Mouse (Mus musculus) heart, embryonic 10.5 days (tissue): ENCODE data around the gene Fam184a. TPM values are rescaled to one million over a fixed set of nuclear protein-coding genes. Genes with fewer than 3 reads are reported as not detected.

Source experiments
- DNase-seq: peaks from one replicate; pipeline ENCODE4 v3.0.0-alpha.2; 2017; ENCODE audit warnings: low spot score
- H3K27ac ChIP-seq: fragments of 300-500 bp; sonication (generic); 2 replicates; pipeline ENCODE4 v1.5.1; 2016; ENCODE audit warnings: mild to moderate bottlenecking
- H3K27me3 ChIP-seq: fragments of 300-500 bp; sonication (generic); 2 replicates; pipeline ENCODE4 v1.6.1; 2016; ENCODE audit warnings: mild to moderate bottlenecking; ENCODE audit not compliant: poor library complexity, insufficient read depth, severe bottlenecking
- H3K36me3 ChIP-seq: fragments of 300-500 bp; sonication (generic); 2 replicates; pipeline ENCODE4 v1.6.1; 2016; ENCODE audit warnings: mild to moderate bottlenecking, moderate library complexity
- H3K4me1 ChIP-seq: fragments of 300-500 bp; sonication (generic); 2 replicates; pipeline ENCODE4 v1.6.1; 2016; ENCODE audit warnings: mild to moderate bottlenecking
- H3K4me3 ChIP-seq: fragments of 300-500 bp; sonication (generic); 2 replicates; pipeline ENCODE4 v1.5.1; 2016; ENCODE audit warnings: mild to moderate bottlenecking, moderate library complexity
- H3K9me3 ChIP-seq: fragments of 300-500 bp; sonication (generic); 2 replicates; pipeline ENCODE4 v1.6.1; 2016; ENCODE audit warnings: mild to moderate bottlenecking, moderate library complexity
- WGBS: fragments of 180-500 bp; shearing (Covaris S2); methylation state at CpG from one replicate; pipeline ENCODE4 v1.1.7; 2016; 5-methylcytosine and 5-hydroxymethylcytosine counted together
- polyA plus RNA-seq: library from polyadenylated mRNA; unstranded; fragments of >200 nt; fragmentation: Nextera tagmentation; extraction: Ambion mirVana; gene quantifications from 2 replicates; pipeline ENCODE4 v1.2.1, GENCODE M21; 2016

The Fam184a gene
- 2.6 and 3.5 TPM in 2 replicates for polyA plus RNA-seq

- WGBS, result 5% methylated on average over 57 of the region's 71 CpGs
- Histone ChIP-seq H3K27ac (peak within 1 kb of the TSS; percentile 86), H3K4me1 (peaks cover 7% of the 10 kb centered on the region; the same call in 1 of the 2 replicates), H3K4me3 (peak within 1 kb of the TSS; percentile 89), H3K27me3 (peaks cover 26% of the 10 kb centered on the region), H3K9me3 (no peaks in the 10 kb centered on the region; the same call in 1 of the 2 replicates), H3K36me3 (no peaks in the 10 kb centered on the region)
- peak; percentile 77 for DNase-seq
These were observed at the start of gene Fam184a for GRCm38 (mm10) chr10:53750955-53751652. Fam184a (minus strand) TSS chr10:53751123.

GRCm38 (mm10) chr10:53796258-53796581 is 45.3 kb upstream of the Fam184a start:
- Histone ChIP-seq H3K4me1 (no peaks in the 10 kb centered on the region), H3K4me3 (no peak overlapping the region), H3K9me3 (no peaks in the 10 kb centered on the region), H3K27me3 (no peaks in the 10 kb centered on the region), H3K27ac (no peak overlapping the region), H3K36me3 (no peaks in the 10 kb centered on the region)
- 81% methylated on average over 1 of the region's 1 CpGs for WGBS
- no peak for DNase-seq

DNA sequence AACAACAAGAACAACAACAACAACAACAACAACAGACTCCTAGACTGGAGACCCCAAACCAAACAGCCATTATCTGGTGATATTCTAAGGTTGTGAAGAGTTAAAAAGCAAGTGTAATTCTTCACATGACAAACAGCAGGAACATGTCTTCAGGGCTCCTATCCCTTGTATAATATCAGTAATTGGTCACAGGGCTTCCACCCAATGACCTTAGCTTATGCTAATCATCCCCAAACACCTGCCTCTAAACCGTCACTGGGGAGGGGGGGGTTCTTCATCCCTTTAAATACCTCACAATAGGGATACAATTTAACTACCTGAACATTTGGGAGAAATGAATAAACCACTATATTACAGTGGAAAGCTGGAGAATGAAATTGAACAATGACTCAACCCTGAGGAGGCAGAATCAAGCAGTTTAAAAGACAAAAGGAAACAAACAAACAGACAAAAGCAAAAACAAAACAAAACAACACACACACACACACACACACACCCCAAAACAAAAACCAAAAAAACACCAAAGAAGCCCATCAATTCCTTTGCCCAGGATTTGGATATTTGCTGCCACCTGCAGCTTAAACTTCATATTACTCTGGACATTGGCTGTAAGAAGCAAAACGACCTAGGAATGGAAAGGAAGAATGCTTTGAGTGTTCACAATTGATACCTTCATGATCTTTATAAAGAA is 44.8 kb upstream of the Fam184a start:
- H3K9me3 ChIP-seq, result no peaks in the 10 kb centered on the region
- DNase-seq, result no peak
- no peaks in the 10 kb centered on the region for H3K27me3 ChIP-seq
- H3K36me3 ChIP-seq, result no peaks in the 10 kb centered on the region
- WGBS, result 14% methylated on average over 2 of the region's 2 CpGs
- no peak overlapping the region for H3K4me3 ChIP-seq
- H3K27ac ChIP-seq, result no peak overlapping the region
- no peaks in the 10 kb centered on the region for H3K4me1 ChIP-seq

DNA sequence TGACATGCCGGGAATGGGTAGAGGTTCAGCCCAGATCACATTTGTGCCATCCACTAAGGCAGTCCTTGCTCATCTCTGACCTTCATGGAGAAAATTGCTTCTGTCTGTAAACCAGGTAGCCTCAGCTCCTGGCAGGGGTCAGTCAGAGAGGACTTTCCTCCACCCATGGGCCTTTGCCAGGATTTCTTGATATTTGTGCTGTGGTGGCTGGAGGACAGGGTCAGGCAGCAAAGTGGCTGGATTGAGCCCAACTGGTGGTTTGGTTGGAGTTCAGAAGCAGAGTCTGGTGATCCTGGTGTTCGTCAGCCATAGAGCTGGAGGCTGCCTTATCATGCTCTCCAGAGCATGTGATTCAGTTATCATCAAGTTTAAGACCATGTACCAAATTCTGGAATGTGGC is 40.4 kb upstream of the Fam184a start:
- 67% methylated on average over 2 of the region's 2 CpGs for WGBS
- Histone ChIP-seq H3K36me3 (no peaks in the 10 kb centered on the region), H3K27me3 (no peaks in the 10 kb centered on the region), H3K9me3 (0 out of 2 replicates have a peak, but pooled peaks cover 5% of the 10 kb centered on the region), H3K4me1 (no peaks in the 10 kb centered on the region), H3K4me3 (no peak overlapping the region), H3K27ac (no peak overlapping the region)
- DNase-seq, result no peak

GRCm38 (mm10) chr10:53776591-53776990 is 25.7 kb upstream of the Fam184a start:
- H3K27me3 ChIP-seq, result no peaks in the 10 kb centered on the region
- no peaks in the 10 kb centered on the region for H3K36me3 ChIP-seq
- 79% methylated on average over 2 of the region's 2 CpGs for WGBS
- no peak for DNase-seq
- no peak overlapping the region for H3K4me3 ChIP-seq
- no peak overlapping the region for H3K27ac ChIP-seq
- no peaks in the 10 kb centered on the region for H3K9me3 ChIP-seq
- no peaks in the 10 kb centered on the region for H3K4me1 ChIP-seq

DNA sequence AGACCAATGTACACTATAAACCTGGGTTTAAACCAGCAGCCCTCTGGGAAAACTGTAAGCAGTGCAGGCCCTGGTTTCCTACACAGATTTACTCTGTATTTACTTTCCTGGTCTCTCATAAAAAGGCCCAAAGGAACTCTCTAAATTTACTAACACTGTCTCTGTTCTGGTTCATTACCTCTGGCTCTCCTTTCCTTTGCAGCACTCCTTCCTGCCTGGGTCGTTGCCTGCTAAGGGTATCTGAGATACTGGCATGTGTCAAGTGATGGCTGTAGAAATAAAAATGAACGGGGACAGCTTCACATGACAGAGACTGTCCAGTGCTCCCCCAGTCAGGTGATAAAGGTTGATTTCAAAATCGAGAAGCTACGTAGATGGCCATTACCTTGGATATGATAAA is 21.8 kb upstream of the Fam184a start:
- no peak for DNase-seq
- H3K27me3 ChIP-seq, result no peaks in the 10 kb centered on the region
- 57% methylated on average over 4 of the region's 4 CpGs for WGBS
- H3K4me3 ChIP-seq, result no peak overlapping the region
- H3K9me3 ChIP-seq, result no peaks in the 10 kb centered on the region
- H3K4me1 ChIP-seq, result no peaks in the 10 kb centered on the region
- H3K36me3 ChIP-seq, result no peaks in the 10 kb centered on the region
- no peak overlapping the region for H3K27ac ChIP-seq

DNA sequence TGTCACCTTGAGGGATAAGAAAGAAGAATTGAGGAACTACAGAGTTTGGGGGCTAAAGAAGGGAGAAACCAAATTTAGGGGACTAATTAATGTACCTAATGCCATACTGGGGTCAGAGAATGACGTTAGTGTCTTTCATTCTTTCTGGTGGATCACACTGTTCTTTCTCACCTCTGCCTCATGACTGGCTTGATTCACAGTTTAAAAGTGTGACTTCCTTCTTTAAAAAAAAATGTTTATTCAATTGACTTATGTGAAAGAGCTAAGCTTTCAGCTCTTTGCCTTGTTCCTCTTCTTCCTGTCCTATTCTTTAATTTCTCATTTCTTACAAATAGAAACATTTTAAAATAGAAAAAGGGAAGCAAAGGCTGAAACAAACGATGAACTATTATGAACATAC is 20.6 kb upstream of the Fam184a start:
- H3K4me1 ChIP-seq, result no peaks in the 10 kb centered on the region
- 63% methylated on average over 2 of the region's 2 CpGs for WGBS
- H3K9me3 ChIP-seq, result no peaks in the 10 kb centered on the region
- no peak overlapping the region for H3K4me3 ChIP-seq
- H3K36me3 ChIP-seq, result no peaks in the 10 kb centered on the region
- no peak for DNase-seq
- no peak overlapping the region for H3K27ac ChIP-seq
- H3K27me3 ChIP-seq, result no peaks in the 10 kb centered on the region

GRCm38 (mm10) chr10:53768745-53769144 is 17.8 kb upstream of the Fam184a start:
- Histone ChIP-seq H3K9me3 (no peaks in the 10 kb centered on the region), H3K4me1 (no peaks in the 10 kb centered on the region), H3K36me3 (no peaks in the 10 kb centered on the region), H3K27ac (no peak overlapping the region), H3K4me3 (no peak overlapping the region), H3K27me3 (no peaks in the 10 kb centered on the region)
- no peak for DNase-seq
- WGBS, result 63% methylated on average over 3 of the region's 3 CpGs

GRCm38 (mm10) chr10:53765471-53765870 is 14.5 kb upstream of the Fam184a start:
- no peaks in the 10 kb centered on the region for H3K36me3 ChIP-seq
- no peak overlapping the region for H3K27ac ChIP-seq
- H3K4me3 ChIP-seq, result no peak overlapping the region
- 74% methylated on average over 4 of the region's 4 CpGs for WGBS
- H3K9me3 ChIP-seq, result no peaks in the 10 kb centered on the region
- DNase-seq, result no peak
- H3K4me1 ChIP-seq, result no peaks in the 10 kb centered on the region
- H3K27me3 ChIP-seq, result no peaks in the 10 kb centered on the region

DNA sequence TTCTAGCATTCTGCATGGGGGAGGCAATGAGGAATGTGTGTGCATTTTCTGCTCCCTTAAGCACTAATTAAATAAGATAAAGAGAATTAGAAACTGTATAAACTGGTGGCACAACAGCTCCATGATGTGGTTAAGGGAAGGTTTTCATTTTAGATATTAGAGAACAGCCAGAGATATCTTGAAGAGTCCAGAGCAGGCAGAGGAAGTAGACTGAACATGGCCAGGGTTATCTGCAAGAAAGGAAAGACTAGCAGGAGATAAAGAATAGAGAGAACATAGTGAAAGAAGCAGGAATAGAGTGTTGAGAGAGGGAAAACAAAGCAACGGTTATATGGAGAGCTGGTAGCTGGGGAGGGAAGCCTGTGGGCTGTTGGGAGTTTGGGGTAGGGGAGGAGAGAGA is 1.8 kb upstream of the Fam184a start:
- Histone ChIP-seq H3K9me3 (no peaks in the 10 kb centered on the region; the same call in 1 of the 2 replicates), H3K27ac (no peak overlapping the region), H3K36me3 (no peaks in the 10 kb centered on the region), H3K4me3 (no peak overlapping the region), H3K4me1 (0 out of 2 replicates have a peak, but pooled peaks cover 4% of the 10 kb centered on the region), H3K27me3 (peaks cover 26% of the 10 kb centered on the region)
- 12% methylated on average over 1 of the region's 1 CpGs for WGBS
- no peak for DNase-seq

DNA sequence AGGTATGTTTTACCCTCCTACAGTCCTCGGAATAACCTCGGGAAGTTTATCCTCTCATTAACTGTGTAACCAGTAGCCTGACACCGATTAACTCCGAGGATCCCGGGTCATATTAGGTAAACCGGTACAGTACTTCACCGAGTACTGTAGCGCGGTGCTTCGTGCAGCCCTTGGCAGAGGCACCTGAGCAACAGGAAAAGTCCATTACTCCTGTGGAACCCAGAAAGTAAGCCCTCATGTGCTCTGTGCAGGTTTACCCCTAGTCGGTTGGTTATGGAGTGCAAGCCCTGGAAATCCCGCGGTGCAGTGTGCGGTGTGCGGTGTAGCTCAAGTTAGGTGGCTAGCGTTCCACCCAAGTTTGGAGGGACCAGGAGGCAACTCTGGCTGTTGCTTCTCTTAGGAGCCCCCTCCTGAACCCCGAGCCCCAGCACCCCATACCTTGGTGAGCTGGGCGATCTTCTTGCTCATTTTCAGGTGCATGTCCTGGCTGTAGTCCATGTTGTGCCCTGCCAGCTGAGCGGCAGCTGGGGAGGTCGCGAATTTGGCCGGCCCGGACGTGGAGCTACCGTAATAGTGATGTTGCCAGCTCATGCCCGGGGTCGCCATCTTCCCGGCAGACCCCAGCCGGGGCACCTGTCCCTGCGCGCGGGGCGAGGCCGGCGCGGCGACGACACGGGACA is 508 bp downstream of the Fam184a start:
- WGBS, result 9% methylated on average over 39 of the region's 39 CpGs
- Histone ChIP-seq H3K36me3 (no peaks in the 10 kb centered on the region), H3K4me3 (peak overlapping the region; percentile 89), H3K27ac (peak overlapping the region; percentile 86), H3K4me1 (peaks cover 11% of the 10 kb centered on the region; the same call in 1 of the 2 replicates), H3K9me3 (no peaks in the 10 kb centered on the region; the same call in 1 of the 2 replicates), H3K27me3 (peaks cover 26% of the 10 kb centered on the region)
- DNase-seq, result peak; percentile 79

- no peak for DNase-seq
- H3K36me3 ChIP-seq, result no peaks in the 10 kb centered on the region
- H3K27ac ChIP-seq, result no peak overlapping the region
- no peak overlapping the region for H3K4me3 ChIP-seq
- H3K27me3 ChIP-seq, result peaks cover 28% of the 10 kb centered on the region
- WGBS, result 72% methylated on average over 6 of the region's 6 CpGs
- peaks cover 7% of the 10 kb centered on the region; the same call in 1 of the 2 replicates for H3K4me1 ChIP-seq
- no peaks in the 10 kb centered on the region for H3K9me3 ChIP-seq
These were observed 4.9 kb downstream of the Fam184a start for GRCm38 (mm10) chr10:53746039-53746438.

DNA sequence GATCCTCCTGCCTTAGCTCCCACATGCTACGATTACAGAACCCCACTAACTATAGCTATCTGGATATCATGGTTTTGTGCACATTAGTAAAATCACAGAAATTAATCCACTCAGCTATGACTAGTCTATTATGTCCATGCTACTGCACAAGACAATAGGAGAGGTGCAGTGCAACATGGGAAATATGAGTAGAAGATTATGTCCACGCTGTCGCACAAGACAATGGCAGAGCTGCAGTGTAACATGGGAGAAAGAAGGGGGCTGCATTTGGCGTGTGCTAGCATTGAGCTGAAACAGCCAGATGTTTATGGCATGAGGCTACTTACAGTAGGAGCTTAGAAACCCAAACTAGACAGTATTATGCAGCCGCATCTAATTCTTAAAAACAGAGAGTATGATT is 8.0 kb downstream of the Fam184a start:
- peaks cover 10% of the 10 kb centered on the region; the same call in 1 of the 2 replicates for H3K27me3 ChIP-seq
- no peak overlapping the region for H3K4me3 ChIP-seq
- 84% methylated on average over 5 of the region's 5 CpGs for WGBS
- peaks cover 7% of the 10 kb centered on the region; the same call in 1 of the 2 replicates for H3K4me1 ChIP-seq
- H3K9me3 ChIP-seq, result no peaks in the 10 kb centered on the region
- H3K27ac ChIP-seq, result no peak overlapping the region
- DNase-seq, result no peak
- H3K36me3 ChIP-seq, result no peaks in the 10 kb centered on the region
